Mouse (Mus musculus): ENCODE measurements at regions not wholly inside any gene's neighbourhood (a gene's known extent, or its start where the extent isn't known, plus 50 kb on each side); places are given as distances from the start of the nearest gene placed in this dataset.

GRCm38 (mm10) chr13:94713451-94713850 lies 75.3 kb upstream of the Tbca start:
- H3K9ac ChIP-seq (ENCODE audit: insufficient read depth, low read depth): no peak overlapping the region
- in situ Hi-C loops (cut with MboI; ENCODE audit: low pct_ligation_motif_present, low pct_unique_long_range_greater_than_20kb, low sequenced_read_pairs) (no loop called here), dilution Hi-C loops (cut with MboI; ENCODE audit: extremely low pct_ligation_motif_present, extremely low pct_unique_long_range_greater_than_20kb, low sequenced_read_pairs) (no loop called here)
- H3K36me3 ChIP-seq (replicated peaks in 1 of 2; ENCODE audit: control insufficient read depth in 1 of 2, insufficient read depth in 1 of 2, low read length in 1 of 2): no peaks in the 10 kb centered on the region
- DNase-seq (ENCODE audit: extremely low read depth): no peak
- H3K4me1 ChIP-seq (ENCODE audit: control insufficient read depth in 1 of 2, insufficient read depth in 2 of 2): peaks cover 0 to 14% of the 10 kb centered on the region in 2 experiments; a peak in 3 of 4 replicates
- H3K4me2 ChIP-seq (ENCODE audit: insufficient read depth, low read depth, poor library complexity, severe bottlenecking): no peak overlapping the region
- no peak overlapping the region for H3K27ac ChIP-seq (ENCODE audit: insufficient read depth, low read depth)
- no peaks in the 10 kb centered on the region for H3K79me2 ChIP-seq (replicated peaks; ENCODE audit: control insufficient read depth, extremely low read depth, insufficient read depth, poor library complexity, severe bottlenecking)
- H3K9me3 ChIP-seq (replicated peaks; ENCODE audit: low read length): no peaks in the 10 kb centered on the region
- no peaks in the 10 kb centered on the region for H3K27me3 ChIP-seq (replicated peaks)
- H3K4me3 ChIP-seq (replicated peaks in 1 of 3; ENCODE audit: low read depth in 2 of 3, low read length in 2 of 3, poor library complexity in 1 of 3): no peak overlapping the region
- no peak for TF ChIP-seq TBP (conservative IDR thresholded peaks at IDR 0.05; ENCODE audit: low read depth, low read length)
- no peak for TF ChIP-seq JUND (conservative IDR thresholded peaks at IDR 0.05; ENCODE audit: low read depth, low read length)
- no peak for TF ChIP-seq PAX5 (IDR thresholded peaks at IDR 0.05; ENCODE audit: low read length)
- no peak for TF ChIP-seq MXI1 (IDR thresholded peaks at IDR 0.05; ENCODE audit: low read depth, low read length)
- no peak for TF ChIP-seq GABPA (IDR thresholded peaks at IDR 0.05; ENCODE audit: insufficient replicate concordance, low read depth, low read length)
- no peak for TF ChIP-seq USF1 (IDR thresholded peaks at IDR 0.05; ENCODE audit: low read depth, low read length)
- TF ChIP-seq KAT2A (IDR thresholded peaks at IDR 0.05; ENCODE audit: insufficient replicate concordance, low read length): no peak
- TF ChIP-seq NRF1 (IDR thresholded peaks at IDR 0.05; ENCODE audit: low read depth, low read length): no peak
- no peak for TF ChIP-seq JUN (IDR thresholded peaks at IDR 0.05; ENCODE audit: insufficient read depth, low read depth, low read length)
- no peak for TF ChIP-seq MAZ (IDR thresholded peaks at IDR 0.05; ENCODE audit: low read depth, low read length)
- no peak for TF ChIP-seq E2F4 (IDR thresholded peaks at IDR 0.05; ENCODE audit: insufficient replicate concordance, low read depth, low read length)
- TF ChIP-seq EP300 (IDR thresholded peaks at IDR 0.05; ENCODE audit: low read length): no peak
- no peak for TF ChIP-seq ZMIZ1 (IDR thresholded peaks at IDR 0.05; ENCODE audit: low read depth, low read length)
- no peak for TF ChIP-seq CHD1 (IDR thresholded peaks at IDR 0.05; ENCODE audit: low read depth, low read length)
- no peak for TF ChIP-seq IRF4 (IDR thresholded peaks at IDR 0.05; ENCODE audit: low read depth, low read length)
- no peak for TF ChIP-seq CHD2 (IDR thresholded peaks at IDR 0.05; ENCODE audit: low read length)

- Histone ChIP-seq H3K9ac (ENCODE audit: insufficient read depth, low read depth) (peak overlapping the region; percentile 21), H3K36me3 (replicated peaks in 1 of 2; ENCODE audit: control insufficient read depth in 1 of 2, insufficient read depth in 1 of 2, low read length in 1 of 2) (no peaks in the 10 kb centered on the region), H3K27me3 (replicated peaks) (no peaks in the 10 kb centered on the region), H3K4me2 (ENCODE audit: insufficient read depth, low read depth, poor library complexity, severe bottlenecking) (peak overlapping the region; percentile 74), H3K79me2 (replicated peaks; ENCODE audit: control insufficient read depth, extremely low read depth, insufficient read depth, poor library complexity, severe bottlenecking) (no peaks in the 10 kb centered on the region), H3K27ac (ENCODE audit: insufficient read depth, low read depth) (no peak overlapping the region), H3K4me3 (replicated peaks in 1 of 3; ENCODE audit: low read depth in 2 of 3, low read length in 2 of 3, poor library complexity in 1 of 3) (peak overlapping the region in 1 of 3 experiments; percentile 49), H3K9me3 (replicated peaks; ENCODE audit: low read length) (no peaks in the 10 kb centered on the region), H3K4me1 (ENCODE audit: control insufficient read depth in 1 of 2, insufficient read depth in 2 of 2) (peaks cover 0 to 3% of the 10 kb centered on the region in 2 experiments; a peak in 2 of 4 replicates)
- dilution Hi-C loops (cut with MboI; ENCODE audit: extremely low pct_ligation_motif_present, extremely low pct_unique_long_range_greater_than_20kb, low sequenced_read_pairs): no loop called here
- in situ Hi-C loops (cut with MboI; ENCODE audit: low pct_ligation_motif_present, low pct_unique_long_range_greater_than_20kb, low sequenced_read_pairs): no loop called here
- no peak for TF ChIP-seq ETS1 (conservative IDR thresholded peaks at IDR 0.05; ENCODE audit: low read depth, low read length)
- TF ChIP-seq ZNF384 (IDR thresholded peaks at IDR 0.05; ENCODE audit: low read depth, low read length): peak; percentile 60
- no peak for DNase-seq (ENCODE audit: extremely low read depth)
Measured at GRCm38 (mm10) chr13:94721625-94722024, 67.1 kb upstream of the Tbca start.
